Mouse (Mus musculus): ENCODE results near the gene Erich3.

The Erich3 gene

DNA sequence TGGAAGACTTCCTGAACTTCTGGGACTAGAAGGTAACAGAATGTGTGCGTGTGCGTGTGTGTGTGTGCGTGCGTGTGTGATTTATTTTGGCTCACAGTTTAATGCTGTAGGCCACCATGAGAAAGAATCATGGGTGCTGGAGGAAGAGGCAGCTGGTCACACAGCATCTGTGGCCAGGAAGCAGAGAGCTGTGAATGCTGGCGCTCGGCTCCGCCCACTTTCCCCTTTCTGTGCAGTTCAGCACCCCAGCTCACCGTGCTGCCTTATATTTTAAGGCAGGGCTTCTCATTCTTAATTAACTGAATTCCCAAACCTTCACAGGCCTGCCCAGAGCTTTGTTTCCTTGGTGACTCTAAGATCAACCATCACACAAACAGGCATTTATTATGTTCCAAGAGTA is 9.7 kb downstream of the Erich3 start:
- in situ Hi-C loops (cut with MboI): no loop called here

DNA sequence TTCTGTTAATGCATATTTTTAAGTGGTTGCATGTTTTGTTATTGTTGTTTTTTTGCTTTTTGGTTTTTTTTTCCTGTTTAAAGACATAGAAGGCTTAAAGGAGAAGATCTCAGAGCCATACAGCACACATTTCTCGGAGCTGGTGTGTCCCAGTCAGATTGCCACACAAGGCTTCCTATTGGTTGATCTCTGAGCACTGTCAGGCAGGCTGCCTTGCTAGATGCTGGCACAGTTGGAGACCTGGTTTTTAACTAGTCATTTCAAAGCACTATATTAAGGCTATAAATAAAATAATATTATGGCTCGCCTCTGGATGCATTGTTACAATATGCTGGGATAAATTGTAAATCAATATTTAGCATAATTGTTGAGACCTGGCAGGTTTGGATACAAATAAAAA is 18.9 kb downstream of the Erich3 start:
- in situ Hi-C loops (cut with MboI): no loop called here

DNA sequence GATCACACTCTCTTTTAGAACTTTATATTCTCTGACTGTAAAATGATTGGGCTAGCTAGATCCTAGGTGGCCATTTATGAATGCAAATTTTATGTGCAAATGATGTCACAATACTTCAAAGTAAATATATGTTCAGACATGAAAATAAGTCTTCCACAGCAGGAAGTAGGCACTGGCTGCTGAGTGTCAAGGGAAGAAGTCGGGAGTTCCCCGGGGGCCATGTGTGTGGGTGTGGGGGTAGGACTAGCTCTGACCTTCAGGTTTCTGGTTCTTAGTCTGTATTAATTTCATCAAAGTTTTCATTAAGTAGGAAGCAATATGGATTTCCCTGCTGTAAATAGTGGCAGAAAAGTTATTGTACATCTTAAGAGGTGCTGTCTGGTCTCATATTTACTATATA is 20.0 kb downstream of the Erich3 start:
- in situ Hi-C loops (cut with MboI): no loop called here

DNA sequence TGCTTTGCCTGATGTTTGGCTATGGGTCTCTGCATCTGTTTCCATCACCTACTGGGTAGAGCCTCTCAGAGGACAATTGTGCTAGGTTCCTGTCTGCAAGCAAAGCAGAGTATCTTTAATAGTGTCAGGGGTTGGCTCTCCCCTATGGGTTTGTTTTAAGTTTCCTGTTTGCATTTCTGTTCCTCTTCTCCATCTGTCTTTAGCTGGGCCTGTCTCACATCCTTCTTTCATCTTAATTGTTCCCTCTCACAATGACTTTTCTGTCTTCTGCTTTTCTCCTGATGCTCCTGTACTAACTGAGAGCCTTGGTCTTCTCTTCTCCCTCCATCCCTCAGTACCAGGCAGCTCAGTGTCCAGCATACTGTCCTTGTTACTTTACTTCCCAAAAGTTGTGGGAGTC is 26.6 kb downstream of the Erich3 start:
- in situ Hi-C loops (cut with MboI): no loop called here

DNA sequence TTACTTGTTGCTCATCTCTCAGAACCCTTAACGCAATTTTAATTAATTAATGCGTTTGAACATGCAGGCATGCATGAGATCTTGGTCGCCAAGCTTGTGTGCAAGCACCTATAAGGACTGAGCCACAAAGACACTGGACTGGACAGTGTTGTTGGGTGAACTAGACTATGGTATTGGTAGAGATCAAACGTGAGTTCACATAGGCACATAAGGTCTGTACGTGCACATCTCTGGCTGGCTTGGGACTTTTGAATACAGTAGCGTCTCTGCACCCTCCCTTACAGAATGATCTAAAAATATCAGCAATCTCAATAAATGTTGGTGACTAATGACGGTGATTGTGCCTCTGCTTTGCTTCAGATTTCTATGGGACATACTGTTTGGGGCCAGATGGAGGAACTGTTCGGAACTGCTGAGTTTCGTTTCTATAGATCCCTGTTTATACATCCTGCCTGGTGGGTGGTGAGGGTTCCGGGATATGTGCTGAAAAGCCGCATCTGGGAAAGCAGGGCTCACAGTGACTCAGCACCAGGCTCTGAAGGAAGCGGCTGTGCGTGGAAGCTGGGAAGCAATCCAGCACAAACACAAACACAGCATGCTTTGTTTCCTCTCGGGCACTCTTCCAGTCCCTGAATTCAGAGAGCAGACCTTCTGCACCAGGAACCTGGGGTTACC is 28.4 kb downstream of the Erich3 start:
- in situ Hi-C loops (cut with MboI): no loop called here

DNA sequence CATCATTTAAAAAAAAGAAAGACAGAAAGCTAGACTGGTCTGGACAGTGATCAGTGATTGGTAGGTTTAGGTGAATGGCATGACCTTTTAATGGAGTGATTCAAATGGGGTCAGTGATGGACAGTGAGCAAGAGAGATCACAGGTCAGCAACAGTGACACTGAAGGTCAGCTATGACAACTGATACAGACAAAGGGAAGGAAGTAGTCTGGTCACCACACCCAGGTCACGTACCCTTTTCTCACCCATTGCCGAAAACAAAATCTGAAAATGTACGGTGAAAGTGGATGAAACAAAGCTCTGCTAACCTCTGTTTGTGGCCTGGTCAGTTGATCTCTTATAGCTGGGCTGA is 28.9 kb downstream of the Erich3 start:
- in situ Hi-C loops (cut with MboI): no loop called here

DNA sequence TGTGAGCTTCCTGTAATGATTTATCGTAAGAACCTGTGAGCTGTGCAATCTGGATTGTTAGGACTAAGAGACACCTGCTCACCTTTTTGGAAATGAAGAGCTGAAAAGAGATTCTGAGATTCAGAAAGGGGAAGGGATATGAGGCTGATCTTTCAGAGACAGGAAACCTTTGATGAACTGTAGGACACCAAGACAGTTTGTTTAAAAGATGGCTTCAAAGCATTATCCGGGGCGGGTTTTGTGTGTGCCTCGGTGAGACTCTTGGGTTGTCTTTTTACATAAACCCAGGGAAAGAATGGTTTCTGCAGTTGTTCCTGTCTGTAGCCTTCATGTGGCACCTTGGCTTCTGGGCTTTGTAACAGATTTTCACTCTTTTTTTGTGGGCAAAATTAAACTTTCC is 30.2 kb downstream of the Erich3 start:
- in situ Hi-C loops (cut with MboI): no loop called here

DNA sequence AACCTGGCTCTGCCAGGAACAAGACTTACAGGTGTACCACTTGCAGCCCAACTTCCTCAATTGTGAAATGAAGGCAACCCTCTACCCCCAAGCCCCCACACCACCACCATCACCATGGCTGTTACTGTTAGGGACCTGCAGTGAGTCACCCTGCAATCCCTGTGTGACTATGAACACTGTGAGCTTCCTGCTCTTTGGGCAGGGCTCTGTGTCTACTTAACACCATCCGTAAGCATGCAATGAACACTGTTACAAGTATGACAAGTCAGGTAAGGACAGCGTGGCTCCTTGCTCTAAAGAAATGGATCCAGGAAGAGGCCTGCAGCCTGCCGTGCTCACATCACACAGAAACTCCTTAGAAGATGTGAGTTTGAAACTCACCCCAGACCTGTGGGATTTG is 33.0 kb downstream of the Erich3 start:
- in situ Hi-C loops (cut with MboI): no loop called here

DNA sequence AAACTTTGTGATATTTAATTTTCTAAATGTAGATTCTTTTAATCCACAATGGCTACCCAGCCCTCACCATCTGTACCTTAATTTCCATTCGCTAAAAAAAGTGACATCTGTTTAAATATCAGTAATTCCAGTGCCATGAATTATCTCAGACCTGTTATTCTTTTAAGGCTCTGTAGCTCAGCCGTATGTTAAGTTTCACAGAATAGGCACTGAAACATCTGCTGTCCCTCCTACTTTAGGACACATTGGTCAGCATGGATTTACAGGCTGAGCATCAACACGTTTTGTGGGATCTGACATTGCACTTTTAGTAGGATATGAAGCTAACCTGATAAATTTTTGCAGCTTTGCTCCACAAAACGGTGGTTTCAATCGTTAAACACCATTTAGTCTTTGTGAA is 35.2 kb downstream of the Erich3 start:
- in situ Hi-C loops (cut with MboI): no loop called here

DNA sequence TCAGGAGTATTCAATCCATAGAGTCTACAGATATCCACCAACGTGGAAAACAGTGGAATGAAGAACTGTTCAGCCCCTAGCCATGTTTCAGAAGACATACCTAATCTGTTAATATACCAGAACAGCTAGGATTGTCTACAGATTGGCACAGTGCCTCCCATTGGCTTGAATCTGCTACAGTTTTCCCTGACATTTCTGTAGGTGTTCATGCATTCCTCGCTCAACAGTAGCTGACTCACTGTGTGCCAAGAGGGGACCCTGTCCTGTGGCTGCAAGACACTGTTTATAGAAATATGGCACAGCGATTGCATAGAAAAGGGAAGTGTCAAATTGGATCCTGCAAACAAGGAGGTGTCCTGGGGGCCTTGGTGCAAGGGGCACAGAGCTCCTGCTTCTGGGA is 36.6 kb downstream of the Erich3 start:
- in situ Hi-C loops (cut with MboI): no loop called here

DNA sequence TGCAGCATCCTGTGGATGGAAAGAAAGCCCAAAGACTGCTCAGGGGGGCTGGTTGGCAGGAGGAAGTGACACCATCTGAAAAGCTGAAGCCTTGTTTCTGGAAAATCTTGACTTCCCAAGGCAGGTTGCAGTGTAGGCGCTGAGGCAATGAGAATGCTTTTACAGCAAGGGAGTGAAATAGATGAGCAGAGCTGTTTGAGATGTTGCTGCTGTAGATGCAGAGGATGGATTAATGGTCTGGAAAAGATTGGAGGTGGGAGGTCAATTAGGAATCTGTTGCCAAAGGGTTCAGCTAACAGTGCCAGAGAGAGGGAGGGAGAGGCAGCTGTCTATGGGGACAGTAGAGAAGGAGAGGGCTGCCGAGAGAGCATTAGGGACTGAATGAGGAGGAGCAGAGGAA is 37.1 kb downstream of the Erich3 start:
- in situ Hi-C loops (cut with MboI): no loop called here

DNA sequence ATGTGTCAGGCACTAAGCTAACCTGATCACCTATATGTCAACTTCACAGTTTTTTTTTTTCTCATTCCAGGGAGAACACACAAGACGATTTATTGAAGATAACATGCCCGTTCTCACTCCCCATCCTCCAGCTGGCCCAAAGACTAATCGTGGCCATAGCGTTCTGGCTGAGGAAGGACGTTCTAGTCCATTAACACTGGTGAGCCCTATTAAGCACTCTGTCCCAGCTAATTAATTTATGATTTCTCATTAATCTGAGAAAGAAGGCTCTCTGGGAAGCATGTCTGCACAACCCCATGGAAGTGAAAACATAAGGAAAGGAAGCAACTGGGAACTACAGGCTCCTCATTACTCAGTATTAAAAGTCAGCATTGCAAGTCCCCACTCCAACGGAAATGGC is 41.1 kb downstream of the Erich3 start:
- in situ Hi-C loops (cut with MboI): no loop called here

DNA sequence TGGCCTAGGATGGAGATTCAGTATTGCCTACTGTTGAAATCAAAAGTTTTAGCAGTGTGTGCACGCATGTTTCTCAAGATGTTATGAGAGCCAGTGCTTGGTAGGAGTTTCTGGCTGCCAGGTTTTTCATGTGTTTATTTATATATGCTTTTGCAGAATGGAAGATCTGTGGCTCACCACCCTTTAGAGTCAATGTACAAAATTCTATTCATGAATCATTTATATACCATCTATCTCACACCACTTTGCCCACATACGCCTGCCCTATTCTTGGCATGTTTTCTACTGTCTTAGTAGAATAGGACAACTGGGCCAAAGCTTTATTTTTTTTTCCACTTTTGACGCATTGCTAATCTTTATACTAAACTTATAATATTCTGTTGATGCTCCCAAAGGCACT is 44.5 kb downstream of the Erich3 start:
- in situ Hi-C loops (cut with MboI): no loop called here

DNA sequence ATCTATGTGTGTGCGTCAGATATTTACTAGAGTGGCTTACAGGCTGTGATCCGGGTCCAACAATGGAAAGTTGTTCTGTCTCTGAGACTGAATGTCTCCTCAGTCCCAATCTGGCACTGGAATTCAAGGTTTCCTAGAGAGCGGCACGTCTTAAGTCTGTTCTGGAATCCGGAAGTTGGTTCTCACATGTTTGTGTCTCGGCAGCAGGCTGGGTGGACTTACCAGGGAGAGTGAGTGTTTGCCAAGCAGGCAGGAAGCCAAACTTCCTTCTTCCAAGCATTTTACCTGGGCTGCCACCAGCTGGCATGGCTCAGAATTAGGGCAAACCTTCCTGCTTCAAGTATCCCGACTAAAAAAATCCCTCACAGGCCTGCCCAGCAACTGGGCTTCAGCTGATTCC is 59.5 kb downstream of the Erich3 start:
- in situ Hi-C loops (cut with MboI): no loop called here

DNA sequence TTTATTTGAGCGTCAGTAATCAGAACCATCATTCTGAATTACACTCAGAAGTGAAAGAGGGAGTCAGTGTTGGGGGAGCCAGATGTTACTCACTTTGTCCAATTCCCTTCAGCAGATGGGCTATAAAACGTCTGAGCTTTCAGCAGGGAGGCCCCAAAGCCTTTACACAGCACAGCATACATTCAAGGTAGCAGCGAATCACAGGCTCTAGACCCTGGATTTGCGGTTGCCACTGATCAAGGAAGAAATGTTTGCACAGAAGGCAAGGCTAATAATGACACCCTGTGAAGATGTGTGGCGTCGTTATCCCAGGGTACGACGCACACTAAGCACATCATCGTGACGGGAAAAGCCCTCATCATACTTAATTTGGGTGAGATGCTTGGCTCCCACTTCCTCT is 67.8 kb downstream of the Erich3 start:
- in situ Hi-C loops (cut with MboI): no loop called here

DNA sequence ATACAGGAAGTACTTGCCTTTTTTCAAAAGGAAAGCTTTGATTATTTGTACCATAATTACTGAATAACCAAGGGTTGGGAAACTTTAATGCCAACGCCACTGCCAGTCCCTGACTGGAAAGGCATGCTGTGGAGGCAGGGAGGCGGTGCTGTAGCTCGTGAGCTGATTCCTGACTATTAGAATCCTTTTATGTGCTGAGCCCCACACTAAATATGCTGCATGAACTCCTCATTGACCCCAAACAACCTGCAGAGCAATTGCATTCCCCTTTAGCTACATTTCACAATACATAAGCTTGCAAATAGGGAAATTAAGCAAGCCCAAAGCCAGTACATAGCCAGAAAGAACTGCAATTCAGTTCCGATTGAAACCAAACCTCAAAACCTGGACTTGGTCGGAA is 77.8 kb downstream of the Erich3 start:
- in situ Hi-C loops (cut with MboI): no loop called here

DNA sequence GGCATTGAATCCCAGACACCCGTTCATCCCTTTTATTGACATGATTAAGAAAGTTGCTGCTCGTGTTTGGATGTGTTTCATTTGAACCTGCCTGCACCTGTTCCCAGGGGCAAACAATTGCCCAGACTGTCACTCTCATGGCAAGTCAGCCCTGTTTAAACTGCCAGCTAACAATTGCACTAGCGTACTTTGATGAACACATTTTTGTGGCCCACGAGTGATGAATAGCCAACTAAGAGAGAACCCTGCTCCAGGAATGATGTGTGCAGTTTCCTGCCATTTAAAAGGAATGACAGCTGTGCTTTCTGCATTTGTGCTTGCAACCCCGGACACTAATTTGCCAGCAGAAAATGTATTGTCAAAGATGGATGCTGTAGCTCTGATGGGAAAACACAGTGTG is 79.3 kb downstream of the Erich3 start:
- in situ Hi-C loops (cut with MboI): no loop called here

DNA sequence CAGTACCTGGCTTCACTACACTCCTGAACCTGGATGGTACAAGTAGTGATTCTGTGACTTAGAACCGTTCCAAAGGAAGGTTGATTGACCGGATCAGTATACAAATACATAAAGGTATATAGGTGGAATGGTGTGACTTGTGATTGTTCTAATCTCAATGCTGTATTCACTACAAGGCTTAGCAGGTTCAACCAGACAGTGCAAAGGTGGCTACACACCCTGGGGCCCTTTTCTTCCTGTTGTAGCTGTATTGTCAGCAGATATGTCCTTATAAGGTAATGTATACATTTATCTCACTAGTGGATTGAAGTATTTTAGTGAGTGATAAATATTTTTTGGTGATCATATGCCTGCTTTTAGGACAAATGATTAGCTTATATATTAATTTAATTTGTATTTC is 80.7 kb downstream of the Erich3 start:
- in situ Hi-C loops (cut with MboI): no loop called here

DNA sequence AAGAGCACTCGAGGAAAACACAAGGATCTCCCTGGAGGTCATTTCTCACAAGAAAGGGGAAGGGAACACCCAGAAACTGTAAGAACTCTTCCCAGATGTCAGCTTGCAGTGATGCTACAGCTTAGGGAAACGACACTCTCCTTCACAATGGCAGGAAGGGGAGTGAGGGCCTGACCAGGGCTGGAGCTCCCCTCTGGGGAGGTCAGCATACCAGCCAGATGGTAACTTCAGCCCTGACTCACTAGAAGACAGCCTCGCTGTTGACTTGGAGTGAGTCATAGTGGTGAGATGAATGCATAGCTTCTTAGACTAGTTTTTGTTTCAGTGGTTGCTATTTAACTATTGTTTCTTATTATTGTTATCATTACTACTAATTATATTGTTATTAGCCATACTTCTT is 90.8 kb downstream of the Erich3 start:
- in situ Hi-C loops (cut with MboI): no loop called here

DNA sequence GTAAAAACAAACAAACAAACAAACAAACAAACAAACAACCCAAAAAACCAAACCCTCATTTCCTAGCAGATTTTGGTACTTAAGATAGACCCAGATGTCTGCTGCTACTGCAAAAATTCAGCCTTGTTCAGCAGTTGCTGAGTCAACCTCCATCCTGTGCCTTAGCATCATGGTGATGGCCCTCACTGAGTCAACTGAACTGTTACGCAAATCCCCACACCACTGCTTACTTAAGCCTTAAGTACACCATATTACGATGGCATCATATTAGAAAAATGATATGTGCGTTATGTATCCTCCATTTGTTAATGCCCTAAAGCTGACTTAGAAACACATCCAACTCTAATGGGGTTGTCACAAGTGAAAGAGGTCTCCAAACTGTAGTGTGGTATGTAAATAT is 91.6 kb downstream of the Erich3 start:
- in situ Hi-C loops (cut with MboI): no loop called here

DNA sequence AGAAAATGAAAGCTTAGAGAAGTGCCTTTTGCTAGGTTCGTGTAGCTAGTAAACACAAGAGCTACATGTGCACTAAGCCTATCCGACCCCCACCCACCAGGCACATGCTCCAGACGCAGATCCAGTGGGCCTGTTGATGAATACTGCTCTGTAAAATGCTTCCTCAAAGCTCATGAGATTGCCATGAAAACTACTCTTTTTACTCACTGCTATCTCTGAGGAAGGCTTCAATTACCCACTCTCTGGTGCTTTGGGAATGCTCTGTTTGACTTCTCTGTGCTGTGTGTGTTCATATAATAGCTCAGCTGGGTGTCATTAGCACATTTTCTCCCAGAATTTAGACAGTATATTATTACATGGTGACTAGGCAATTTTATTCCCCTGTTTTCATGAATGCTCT is 94.4 kb downstream of the Erich3 start:
- in situ Hi-C loops (cut with MboI): no loop called here

DNA sequence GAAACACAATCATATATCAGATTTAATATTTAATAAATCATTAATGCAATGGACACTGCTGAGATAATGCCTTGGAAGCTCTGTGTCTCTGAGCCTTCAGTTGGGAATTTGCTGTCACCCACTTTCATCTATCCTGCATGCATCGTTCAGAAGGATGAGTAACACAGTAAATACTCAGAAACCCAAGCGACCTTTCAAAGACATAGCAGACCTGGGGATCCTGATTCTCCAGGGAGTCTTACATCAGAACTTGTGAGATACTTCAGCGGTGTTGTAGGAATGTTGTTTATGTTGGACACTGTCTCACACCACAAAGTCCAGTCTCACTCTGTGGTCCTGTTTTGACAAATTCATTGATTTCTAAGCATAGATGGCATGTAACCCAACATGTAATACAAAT is 97.4 kb downstream of the Erich3 start:
- in situ Hi-C loops (cut with MboI): no loop called here

DNA sequence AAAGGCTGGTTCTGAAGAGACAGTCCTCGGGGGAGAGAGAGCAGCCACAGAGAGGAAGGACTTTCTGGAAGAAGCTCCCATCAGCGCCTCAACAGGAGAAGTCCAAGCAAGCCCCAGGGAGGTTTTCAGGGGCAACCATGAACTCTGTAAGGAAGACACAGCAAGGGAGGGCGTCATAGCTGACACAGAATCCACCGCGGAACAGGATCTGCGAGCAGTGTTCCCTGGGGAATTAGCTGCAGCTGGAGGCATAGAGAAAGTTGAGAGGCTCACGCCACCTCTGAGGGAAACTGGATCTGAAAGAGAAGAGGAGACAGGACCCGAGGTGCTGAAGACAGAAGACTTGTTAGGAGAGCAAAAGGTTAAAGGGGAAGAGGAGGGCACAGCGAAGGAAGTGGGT is 99.7 kb downstream of the Erich3 start:
- in situ Hi-C loops (cut with MboI): no loop called here

DNA sequence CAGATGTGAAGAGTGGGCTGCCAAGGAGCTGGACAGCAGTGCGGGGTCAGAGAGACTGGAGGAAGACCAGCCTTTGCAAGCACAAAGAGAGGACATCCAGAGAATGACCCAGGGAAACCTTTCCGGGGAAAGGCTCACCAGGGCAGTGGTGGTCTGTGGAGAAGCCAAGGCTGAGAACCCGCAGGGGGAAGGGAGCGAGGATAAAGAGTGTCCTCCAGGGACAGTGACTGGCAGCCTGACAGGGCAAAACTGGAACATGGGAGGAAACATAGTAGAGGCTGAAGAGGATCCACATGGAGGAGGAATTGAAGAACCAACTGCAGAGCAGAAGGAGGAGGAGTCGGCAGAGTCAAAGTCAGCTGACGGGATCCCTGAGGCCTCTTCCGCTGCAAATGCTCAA is 100.5 kb downstream of the Erich3 start:
- in situ Hi-C loops (cut with MboI): no loop called here

DNA sequence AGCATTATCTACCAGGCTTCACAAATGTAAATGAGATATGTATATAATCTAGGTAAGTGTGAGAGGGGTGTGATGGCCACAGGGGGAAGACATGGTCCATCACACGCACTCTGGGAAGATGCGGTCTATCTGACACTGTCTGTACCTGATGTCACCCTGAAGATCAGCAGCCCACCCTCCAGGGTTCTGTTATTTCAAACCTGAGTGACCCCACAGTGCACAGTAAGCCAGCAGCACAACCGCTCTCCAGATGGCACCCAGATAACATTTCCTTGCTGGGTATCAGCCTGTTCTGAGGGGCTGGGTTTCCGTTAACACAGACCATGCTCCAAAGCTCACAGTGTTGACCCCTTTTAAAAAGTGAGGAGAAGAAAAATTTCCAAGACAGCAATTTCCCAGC is 102.7 kb downstream of the Erich3 start:
- in situ Hi-C loops (cut with MboI): no loop called here
